Mouse (Mus musculus): ENCODE measurements around the gene Sult2a2. TPM values are rescaled to one million over a fixed set of nuclear protein-coding genes. Genes with fewer than 3 reads are reported as not detected.

Sult2a2 gene
- not detected in 2 replicates for polyA plus RNA-seq (2012; rRNA removed; ENCODE audit: low replicate concordance)

DNA sequence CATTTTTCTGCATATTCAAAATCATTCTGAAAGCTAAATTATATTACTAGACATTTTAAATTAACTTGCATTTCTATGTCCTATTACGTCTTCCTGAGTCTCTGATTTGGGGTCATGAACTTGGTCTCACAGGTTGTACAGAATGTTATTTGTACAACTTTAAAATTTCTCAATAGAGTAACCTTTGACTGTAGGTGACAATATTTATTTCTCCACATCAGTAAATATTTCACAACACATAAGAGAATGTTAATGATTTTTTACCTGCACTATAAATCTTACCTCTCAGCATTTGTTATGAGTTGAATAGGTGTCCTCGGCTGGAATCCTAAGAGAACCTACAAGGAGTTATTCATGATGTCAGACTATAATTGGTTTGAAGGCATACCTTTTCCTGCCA is at the start of gene Sult2a2:
Sult2a2 (plus strand) TSS at position 301 of the 400 bp plus-strand sequence.

Other genes with a start within 250 kb of the Sult2a2 start
- gene Bsph2, start 162.4 kb upstream of the Sult2a2 start, polyA plus RNA-seq (2012; rRNA removed; ENCODE audit: low replicate concordance) = not detected in 2 replicates
- not detected in 2 replicates for gene Sult2a5, start 109.5 kb upstream of the Sult2a2 start, polyA plus RNA-seq (2012; rRNA removed; ENCODE audit: low replicate concordance)
- not detected in 2 replicates for gene Sult2a1, start 103.9 kb downstream of the Sult2a2 start, polyA plus RNA-seq (2012; rRNA removed; ENCODE audit: low replicate concordance)

Measured in mammary gland, adult 2 months (tissue).